Mouse (Mus musculus) erythroblast, embryonic 14.5 days (primary cell): ENCODE results near the gene Pacrg.

Source experiments
- GATA1 ChIP-seq: IDR thresholded peaks from 2 replicates; pipeline ENCODE4 v1.6.1; 2012; ENCODE audit warnings: low read length, inconsistent platforms, mixed read lengths
- TAL1 ChIP-seq: IDR thresholded peaks from 3 replicates; pipeline ENCODE4 v1.6.1; 2012; ENCODE audit warnings: low read length, inconsistent platforms, mixed read lengths

- TF ChIP-seq GATA1 (no peak), TAL1 (no peak)
Observed at GRCm38 (mm10) chr17:10806692-10807091, 33.4 kb downstream of the Pacrg start.
